Mouse (Mus musculus): ENCODE measurements around the gene Dhx16. TPM values are rescaled to one million over a fixed set of nuclear protein-coding genes. Genes with fewer than 3 reads are reported as not detected.
A peak's percentile ranks its signal among the peaks of the same experiment; 100 is the strongest.

Dhx16 gene
- total RNA-seq, 4 experiments from 2014 or later, result 40.6 to 57.8 (median 52.0) TPM

DNA sequence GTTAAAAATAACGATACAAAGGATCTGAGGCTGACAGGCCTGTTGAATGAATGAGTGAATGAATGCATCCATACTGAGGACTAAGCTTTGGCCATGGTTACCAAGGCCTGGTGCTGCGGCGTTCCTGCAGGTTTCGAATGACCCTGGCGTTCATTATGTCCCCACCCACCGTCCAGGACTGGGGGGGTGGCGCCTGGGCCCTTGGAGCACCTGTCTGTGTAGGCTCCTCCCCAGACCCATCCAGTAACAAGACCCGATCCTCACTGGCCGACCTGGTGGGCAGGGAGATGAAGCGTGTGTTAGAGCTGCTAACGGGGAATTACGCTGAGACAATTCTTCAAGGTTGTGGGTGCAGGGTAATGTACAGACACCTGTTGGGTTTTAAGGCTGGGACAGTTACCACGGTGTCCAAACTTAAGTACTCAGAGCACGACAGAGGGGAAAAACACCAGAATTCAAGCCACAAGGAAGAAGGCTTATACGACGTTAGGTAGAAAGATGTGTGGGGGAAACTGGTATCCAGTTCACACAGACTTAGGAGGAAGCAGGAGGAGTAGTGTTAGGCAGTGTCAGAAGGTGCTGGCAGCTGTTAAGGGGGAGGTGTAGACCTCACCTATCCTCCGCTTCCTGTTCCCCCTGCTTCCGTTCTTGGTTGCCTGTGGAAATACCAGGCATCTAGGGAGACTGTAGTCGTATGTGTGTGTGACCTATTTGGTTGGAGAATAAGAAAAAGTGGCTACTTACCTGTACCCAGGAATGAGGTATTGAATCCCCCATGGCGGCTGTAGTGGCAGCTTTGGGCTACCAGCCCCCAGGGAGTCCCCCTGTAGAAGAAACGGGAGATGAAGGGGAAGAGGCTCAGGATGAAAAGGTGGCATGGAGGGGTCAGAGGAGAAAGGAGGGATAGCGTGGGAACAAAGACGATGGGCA, 18.3 kb downstream of the Dhx16 start:
- no peak for DNase-seq

- DNase-seq, result no peak
Measured at GRCm38 (mm10) chr17:35900636-35901035, 21.0 kb downstream of the Dhx16 start.

DNA sequence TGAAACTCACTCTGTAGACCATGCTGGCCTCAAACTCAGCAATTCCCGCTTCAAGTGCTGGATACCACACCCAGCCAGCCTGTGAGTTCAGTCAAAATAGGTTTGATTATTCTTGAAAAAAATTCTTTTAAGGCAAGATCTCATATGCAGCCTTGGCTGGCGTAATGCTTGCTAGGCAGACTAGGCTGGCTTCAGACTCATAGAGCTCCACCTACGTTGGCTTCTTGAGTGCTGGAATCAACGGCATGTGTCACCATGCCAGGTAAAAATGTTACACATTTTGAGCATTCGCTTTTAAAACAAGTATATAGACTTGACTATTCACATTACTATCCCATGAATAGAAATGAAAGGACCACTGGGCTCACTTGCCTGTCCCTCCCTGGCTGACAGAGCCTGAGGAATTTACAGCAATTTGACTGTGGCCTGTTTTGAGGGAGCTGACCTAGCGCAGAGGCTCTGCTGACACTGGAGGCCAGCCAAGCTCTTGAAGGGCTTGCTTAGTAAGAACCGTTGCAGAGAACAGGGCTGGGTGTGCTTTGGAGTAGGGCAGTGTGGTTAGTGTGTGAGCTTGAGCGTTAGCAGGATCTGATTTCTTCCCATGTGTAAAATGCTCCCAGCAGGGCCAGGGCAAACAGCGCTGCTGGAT, 23.8 kb downstream of the Dhx16 start:
- DNase-seq, result no peak

GRCm38 (mm10) chr17:35903992-35904355, 24.4 kb downstream of the Dhx16 start:
- no peak for DNase-seq

- no peak for DNase-seq
Measured at GRCm38 (mm10) chr17:35905587-35905986, 26.0 kb downstream of the Dhx16 start.

- DNase-seq, result no peak
Measured at GRCm38 (mm10) chr17:35907609-35908008, 28.0 kb downstream of the Dhx16 start.

DNA sequence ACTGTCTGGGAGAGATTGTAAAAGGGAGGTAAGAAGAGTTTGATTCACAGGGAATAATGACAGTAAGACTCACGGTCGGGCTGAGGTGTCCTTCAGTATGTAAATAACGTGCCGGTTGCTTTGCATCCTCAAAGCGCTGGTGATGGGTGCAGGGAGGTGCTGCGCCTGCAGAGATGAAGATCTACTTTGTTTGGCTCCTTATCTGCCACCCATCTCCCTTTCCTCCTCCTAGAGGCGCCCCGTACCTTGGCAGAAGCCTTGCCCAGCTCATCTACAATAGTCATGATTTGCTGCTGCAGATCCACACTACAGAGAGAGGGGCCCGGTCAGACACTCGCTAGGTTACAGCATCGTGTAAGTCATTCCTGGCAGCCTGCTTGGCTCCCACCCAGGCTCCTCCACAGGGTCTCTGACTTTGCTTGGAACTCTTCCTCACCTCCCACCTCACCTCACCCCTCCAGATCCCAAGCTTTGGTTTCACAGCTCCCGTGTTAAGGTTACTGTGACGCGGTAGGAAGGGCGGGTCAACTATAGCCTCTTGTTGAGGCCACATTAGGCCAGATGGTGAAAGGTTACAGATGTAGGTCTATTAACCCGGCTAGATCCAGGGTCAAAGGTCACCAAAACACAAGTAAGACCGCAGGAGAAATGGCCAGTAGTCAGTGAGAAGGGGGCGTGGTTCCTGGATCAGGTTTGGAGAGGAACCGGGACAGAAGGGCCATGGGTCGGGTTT, 29.7 kb downstream of the Dhx16 start:
- no peak for DNase-seq

DNA sequence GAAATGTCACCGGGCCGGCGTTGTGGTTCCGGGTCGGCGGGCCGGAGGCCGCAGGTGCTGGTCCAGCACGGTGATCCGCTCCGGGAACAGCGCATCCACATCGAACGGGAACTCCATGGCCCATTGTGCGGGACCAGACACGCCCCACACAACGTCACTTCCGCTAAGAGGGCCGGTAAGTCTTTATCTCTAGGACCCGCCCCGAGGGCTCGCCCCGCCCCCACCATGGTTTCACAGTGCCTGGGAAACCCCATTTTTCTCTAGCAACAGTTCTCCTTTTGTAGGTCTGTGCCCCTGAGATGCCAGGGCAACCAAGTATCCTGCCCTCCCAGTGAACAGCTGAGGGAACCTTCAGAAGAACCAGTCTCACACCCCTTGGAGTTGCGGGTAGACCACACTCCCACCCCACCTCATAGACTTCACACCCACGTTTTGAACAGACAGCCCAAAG, 30.3 kb downstream of the Dhx16 start, which contains the start of gene Atat1:
Gene Atat1, minus strand, starts transcription at position 157 of the 451 bp plus-strand sequence.
- peak; percentile 93 for DNase-seq

GRCm38 (mm10) chr17:35914975-35915374, 35.4 kb downstream of the Dhx16 start:
- no peak for DNase-seq

DNA sequence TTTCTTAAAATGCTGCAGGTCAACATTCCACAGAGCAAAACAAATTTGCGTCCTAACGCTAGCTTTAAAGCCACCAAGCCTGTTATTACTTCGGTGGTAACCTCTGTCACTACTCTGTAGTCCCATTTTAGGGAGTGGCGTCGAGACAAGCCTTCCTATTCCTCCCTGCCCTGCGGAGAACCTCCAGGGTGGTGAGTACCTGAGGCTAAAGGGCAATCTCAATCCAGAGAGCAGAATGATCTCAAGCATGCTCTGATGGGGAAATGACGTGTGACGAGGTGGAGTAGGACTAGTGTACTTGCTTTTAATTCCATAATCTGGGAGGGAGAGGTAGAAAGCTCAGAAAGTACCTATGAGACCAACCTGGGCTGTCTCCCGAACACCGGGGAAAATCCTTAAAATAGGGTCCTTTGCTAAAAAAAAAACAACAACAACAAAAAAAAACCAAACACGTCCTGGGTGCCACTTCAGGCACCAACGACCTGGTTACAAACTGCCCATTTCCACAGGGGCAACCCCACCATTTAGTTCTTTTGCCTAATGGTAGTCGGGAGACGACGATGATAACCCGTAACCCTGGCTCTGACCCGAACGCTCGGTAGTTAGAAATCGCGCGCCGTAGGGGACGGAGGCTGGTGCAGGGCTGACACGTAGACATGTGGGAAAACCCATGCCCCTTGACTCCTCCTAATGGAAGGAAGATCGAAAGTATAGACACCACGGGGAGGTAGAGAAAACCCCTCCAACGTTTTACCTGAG, 36.1 kb downstream of the Dhx16 start:
- no peak for DNase-seq

GRCm38 (mm10) chr17:35916297-35917142, 36.9 kb downstream of the Dhx16 start, which contains the start of the genes Mrps18b and Ppp1r10:
Gene Mrps18b (minus strand): TSS chr17:35916389.
Gene Ppp1r10 (plus strand): TSS chr17:35916434.
- DNase-seq, result peak; percentile 100

- no peak for DNase-seq
Measured at GRCm38 (mm10) chr17:35917143-35917462, 37.5 kb downstream of the Dhx16 start.

- no peak for DNase-seq
Measured at GRCm38 (mm10) chr17:35917463-35918251, 38.0 kb downstream of the Dhx16 start.

GRCm38 (mm10) chr17:35918276-35919059, 38.8 kb downstream of the Dhx16 start:
- DNase-seq, result no peak

GRCm38 (mm10) chr17:35919060-35919715, 39.6 kb downstream of the Dhx16 start:
- DNase-seq, result peak; percentile 96

- no peak for DNase-seq
Measured at GRCm38 (mm10) chr17:35919864-35920301, 40.3 kb downstream of the Dhx16 start.

GRCm38 (mm10) chr17:35920384-35920783, 40.8 kb downstream of the Dhx16 start:
- no peak for DNase-seq

DNA sequence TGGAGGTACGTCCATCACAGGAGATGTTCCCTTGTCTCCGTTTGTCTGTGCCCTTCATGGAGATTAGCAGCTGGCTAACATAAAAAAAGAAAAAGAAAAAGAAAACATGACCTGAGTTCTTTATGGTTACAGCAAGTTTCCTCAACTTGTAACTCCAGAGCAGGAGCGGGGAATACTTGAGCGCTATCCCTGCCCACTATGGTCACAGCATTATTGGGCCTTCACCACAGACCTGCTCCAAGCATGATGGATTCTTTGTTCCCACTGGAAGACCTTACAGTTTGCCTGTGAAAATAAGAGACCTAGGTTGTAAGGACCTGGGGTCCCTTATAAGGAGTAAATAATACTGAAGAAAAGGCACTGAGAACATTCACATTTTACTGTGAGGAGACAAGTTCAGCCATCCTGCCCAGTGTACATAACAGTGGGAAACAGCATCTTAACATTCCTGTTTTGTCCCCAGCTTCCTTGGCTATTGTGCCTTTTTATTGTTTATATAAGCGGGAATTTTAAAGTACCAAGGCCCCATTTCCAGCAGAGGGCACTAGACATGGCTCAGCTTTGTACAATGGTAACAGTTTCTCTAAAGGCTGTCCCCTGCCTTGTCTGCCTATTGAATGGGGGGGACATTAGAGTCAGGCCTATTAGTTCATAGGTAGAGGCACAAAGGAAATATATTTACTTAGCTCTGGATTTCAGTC, 41.4 kb downstream of the Dhx16 start:
- DNase-seq, result no peak
